Mouse (Mus musculus): ENCODE results near the gene Gm6268.

DNA sequence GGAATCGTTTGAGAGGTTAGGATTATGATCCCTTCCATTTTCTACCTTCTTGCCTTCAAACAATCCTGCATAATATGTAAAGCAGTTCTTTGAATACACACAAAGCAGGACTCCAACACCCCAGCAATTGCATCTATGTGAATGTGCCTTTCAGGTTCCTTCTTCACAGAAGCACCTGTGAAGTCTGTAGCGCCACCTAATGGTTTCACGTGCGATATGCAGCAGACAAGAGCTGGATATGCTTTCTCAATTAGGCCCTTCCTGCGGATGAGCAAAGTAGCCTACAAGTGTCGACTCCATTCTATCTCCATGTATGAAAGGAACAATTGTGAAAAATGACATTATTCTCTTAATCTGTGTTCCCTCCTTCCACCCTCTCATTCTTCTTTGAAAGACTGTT lies 33.9 kb downstream of the Gm6268 start:
- no peak for TF ChIP-seq POLR2AphosphoS2 (IDR thresholded peaks at IDR 0.05; ENCODE audit: insufficient read length, low read depth)
- no peak for TF ChIP-seq POLR2A (IDR thresholded peaks at IDR 0.05; ENCODE audit: insufficient read length, low read depth)
- no peak for TF ChIP-seq MYOD1 (IDR thresholded peaks at IDR 0.05; ENCODE audit: control insufficient read depth in 1 of 3, insufficient read length in 2 of 3, low read depth in 2 of 3)
- TF ChIP-seq REST (IDR thresholded peaks at IDR 0.05; ENCODE audit: insufficient read depth, insufficient read length) = no peak
- no peak for TF ChIP-seq MAX (IDR thresholded peaks at IDR 0.05; ENCODE audit: low read depth)
- no peak for TF ChIP-seq CEBPB (IDR thresholded peaks at IDR 0.05; ENCODE audit: insufficient read depth, poor library complexity, severe bottlenecking)
- TF ChIP-seq MYOG (IDR thresholded peaks at IDR 0.05; ENCODE audit: control insufficient read depth in 1 of 3, insufficient read depth in 1 of 3, insufficient read length in 2 of 3, low read depth in 2 of 3) = no peak
- TF ChIP-seq TCF12 (IDR thresholded peaks at IDR 0.05; ENCODE audit: insufficient read depth, poor library complexity, severe bottlenecking) = no peak
- TF ChIP-seq E2F4 (IDR thresholded peaks at IDR 0.05; ENCODE audit: insufficient read depth) = no peak
- TF ChIP-seq USF1 (IDR thresholded peaks at IDR 0.05; ENCODE audit: low read depth) = no peak
